Mouse (Mus musculus) forelimb bud, embryonic 11.5 days (tissue): Measurements from ENCODE around the gene Cct5.

Experiments
- DNase-seq: peaks from one replicate; pipeline ENCODE4 v3.0.0-alpha.2; 2012; ENCODE audit warnings: low read depth, low spot score

The Cct5 gene

GRCm38 (mm10) chr15:31565184-31565583 is 36.4 kb downstream of the Cct5 start, which contains the start of gene Cmbl:
TSS of gene Cmbl (plus strand) at chr15:31565389.
- no peak for DNase-seq

- no peak for DNase-seq
Observed at GRCm38 (mm10) chr15:31563577-31564546, 37.7 kb downstream of the Cct5 start.

DNA sequence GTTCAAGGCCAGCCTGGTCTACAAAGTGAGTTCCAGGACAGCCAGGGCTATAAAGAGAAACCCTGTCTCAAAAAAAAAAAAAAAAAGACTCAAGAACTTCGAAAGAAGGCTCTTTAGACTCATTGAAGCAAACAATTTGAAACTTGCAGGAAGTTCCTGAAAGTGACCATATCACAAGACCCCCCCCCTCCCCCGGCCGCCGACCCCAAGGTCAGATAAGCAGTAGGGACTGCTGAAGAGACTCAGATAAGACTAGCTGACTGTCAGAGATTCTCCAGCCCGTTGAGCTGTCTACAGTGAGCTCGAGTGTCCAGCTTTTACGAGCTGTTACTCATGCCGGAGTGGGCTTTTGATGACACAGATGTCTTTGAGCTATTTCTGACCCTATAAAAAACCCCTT is 38.8 kb downstream of the Cct5 start:
- no peak for DNase-seq

DNA sequence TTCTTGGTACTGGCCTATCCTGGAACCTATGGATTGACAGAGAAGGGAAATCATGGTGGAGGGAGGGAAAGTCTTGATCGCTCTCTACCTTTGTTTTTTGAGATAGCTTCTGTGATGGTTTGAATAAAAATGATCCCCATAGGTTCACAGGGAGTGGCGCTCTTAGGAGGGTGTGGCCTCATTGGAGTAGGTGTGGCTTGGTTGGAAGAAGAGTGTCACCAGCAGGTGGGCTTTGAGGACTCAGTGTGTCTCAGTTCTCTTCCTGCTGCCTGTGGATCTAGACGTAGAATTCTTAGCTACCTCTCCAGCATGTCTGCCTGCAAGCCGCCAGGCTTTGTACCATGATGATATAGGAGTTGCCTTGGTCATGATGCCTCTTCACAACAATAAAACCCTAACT is 39.6 kb downstream of the Cct5 start:
- DNase-seq = no peak

GRCm38 (mm10) chr15:31561390-31561789 is 40.2 kb downstream of the Cct5 start:
- DNase-seq = no peak

DNA sequence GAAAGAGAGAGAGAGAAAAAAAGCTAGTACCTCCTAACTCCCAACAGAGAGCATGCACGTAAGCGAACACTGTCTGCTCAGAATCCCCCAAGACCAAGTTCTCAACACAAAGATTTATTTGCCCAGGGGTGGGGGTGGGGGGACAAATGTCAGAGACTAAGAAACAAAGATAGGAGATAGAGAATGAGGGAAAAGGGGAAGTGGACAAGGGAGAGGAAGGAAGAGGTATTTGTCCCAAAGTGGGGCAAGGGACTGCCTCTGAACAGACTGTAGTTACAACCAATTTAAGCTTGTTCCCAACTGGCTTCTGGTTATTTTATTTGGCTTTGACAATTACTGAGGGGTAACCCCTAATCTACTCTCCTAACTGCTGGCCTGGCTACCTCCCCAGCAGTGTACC is 46.7 kb downstream of the Cct5 start:
- DNase-seq = no peak

DNA sequence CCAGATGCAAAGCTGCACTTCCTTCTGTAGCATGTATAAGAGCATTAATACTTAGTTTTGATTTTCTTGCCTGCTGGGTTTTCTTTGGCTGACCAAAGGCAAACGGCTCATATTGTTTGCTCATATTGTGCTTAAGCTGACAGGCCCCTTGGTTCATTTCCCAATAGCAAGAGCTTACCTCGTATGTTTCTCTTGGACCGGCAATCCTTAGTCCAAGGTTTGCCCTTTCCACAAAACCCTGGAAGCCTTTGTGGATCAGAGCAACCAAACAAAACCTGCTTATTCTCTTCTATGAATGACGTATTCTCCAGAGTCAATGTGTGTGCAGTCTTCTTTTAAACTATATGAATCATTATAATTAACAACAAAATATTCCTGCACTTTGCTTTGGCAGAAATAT is 51.2 kb downstream of the Cct5 start:
- no peak for DNase-seq

- DNase-seq = no peak
Observed at GRCm38 (mm10) chr15:31547421-31547820, 54.2 kb downstream of the Cct5 start.

DNA sequence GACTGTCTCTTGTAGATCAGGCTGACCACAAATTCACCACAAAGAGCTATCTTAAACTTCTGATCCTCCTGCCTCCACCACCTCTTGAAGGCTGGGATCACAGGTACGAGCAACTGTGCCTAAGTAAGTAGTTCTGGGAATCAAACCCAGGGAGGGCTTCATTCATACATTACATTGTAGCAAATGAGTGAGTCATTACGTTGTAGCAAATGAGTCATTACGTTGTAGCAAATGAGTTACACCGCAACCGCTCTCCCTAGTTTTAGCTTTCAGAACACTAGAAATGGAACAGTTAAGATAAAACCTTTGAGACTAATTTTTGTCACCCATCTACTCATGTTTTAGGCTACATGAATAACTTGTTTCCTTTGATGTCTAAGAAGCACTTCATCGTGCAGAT is 55.3 kb downstream of the Cct5 start:
- no peak for DNase-seq

- no peak for DNase-seq
Observed at GRCm38 (mm10) chr15:31545058-31545457, 56.5 kb downstream of the Cct5 start.

GRCm38 (mm10) chr15:31543246-31543645 is 58.4 kb downstream of the Cct5 start:
- no peak for DNase-seq

DNA sequence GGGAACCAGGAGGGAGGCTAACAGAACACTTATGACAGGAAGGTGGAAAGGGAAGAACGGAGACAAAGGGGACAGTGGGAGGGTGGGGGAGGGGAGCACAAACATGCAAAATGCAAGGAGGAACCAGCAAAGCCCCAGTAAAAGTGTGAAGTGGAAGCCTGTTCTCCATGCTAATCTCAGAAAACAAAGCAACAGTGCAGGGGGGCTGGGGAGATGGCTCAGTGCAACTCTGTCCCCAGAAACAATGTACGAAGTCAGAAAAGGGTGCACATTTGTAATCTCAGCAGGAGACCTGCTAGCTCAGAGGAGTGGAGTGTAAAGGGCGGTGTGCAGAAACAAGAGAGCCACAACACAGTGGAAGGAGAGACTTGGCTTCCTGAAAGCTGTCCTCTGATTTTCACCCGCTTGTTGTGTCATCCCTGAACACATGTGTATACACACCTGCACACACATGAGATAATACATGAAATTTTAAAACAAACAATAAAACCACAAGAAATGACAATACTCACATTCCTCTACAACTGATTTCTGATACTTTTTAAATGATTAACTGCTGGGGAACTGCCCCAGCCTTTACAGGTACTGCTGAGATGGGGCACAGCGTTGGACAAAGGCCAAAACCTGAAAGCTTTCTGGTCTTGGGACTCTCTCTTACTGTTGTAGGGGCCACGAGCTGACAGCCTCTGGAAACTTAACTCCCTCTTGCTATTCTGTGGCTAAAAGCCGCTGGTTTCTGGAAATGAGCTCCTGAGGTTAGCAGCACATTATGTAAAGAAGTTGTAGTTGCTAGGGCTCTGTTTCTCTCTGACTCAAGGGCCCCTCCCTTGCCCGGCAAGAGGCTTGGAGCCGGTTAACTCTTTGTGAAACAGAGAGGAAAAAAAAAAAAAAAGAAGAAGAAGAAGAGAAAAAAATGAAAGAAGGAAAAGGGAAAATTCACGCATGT is 59.3 kb downstream of the Cct5 start:
- no peak for DNase-seq
